Comparison of ENCODE assay signal across 8 mouse cellular contexts in genomic region chr16:44643992-44644391, GRCm38 (mm10).
A peak's percentile ranks its signal among the peaks of the same experiment; 100 is the strongest.
DNase-seq lines count a peak whose midpoint lies in the region; ATAC-seq and TF ChIP-seq lines count a peak whose summit lies in the region.
"Had no signal": no experiment of that assay in that cellular context is flagged by ENCODE, and none has a peak within 500 bp of the region (broad histone marks: within the 10 kb centered on the region; RNA-seq: fewer than 3 reads in every experiment).

No protein-coding gene starts in this region.

- DNase-seq in 3T3-L1 (ENCODE audit: low read depth, low spot score) = peak; percentile 79
- DNase-seq in A20 (ENCODE audit: low read depth, low spot score) = peak; percentile 15
- DNase-seq in embryo, embryonic 9.5 days (ENCODE audit: extremely low spot score) = peak; percentile 45
- peak; percentile 85 for DNase-seq in hindbrain, postnatal 0 days (ENCODE audit: low spot score)
- peak; percentile 60 for DNase-seq in lung, postnatal 36 days
- no peak for DNase-seq in spleen, adult 18-20 months
- DNase-seq in ovary, postnatal 14 days (ENCODE audit: low spot score) = no peak

- no peak overlapping the region for H3K27ac ChIP-seq in hindbrain, postnatal 0 days
- H3K27ac ChIP-seq: liver, embryonic 15.5 days had no signal

- peak; percentile 38; the same call in 1 of the 2 replicates for ATAC-seq in hindbrain, postnatal 0 days

- 9% methylated on average over 4 of the region's 4 CpGs for WGBS in hindbrain, postnatal 0 days

- no peak overlapping the region for H3K9ac ChIP-seq in hindbrain, postnatal 0 days (replicated peaks; ENCODE audit: low read length)
- H3K9ac ChIP-seq: liver, embryonic 15.5 days had no signal

- H3K4me2 ChIP-seq in hindbrain, postnatal 0 days (ENCODE audit: low read depth, low read length) = no peak overlapping the region
- H3K4me2 ChIP-seq: liver, embryonic 15.5 days had no signal

- H3K4me3 ChIP-seq in hindbrain, postnatal 0 days (ENCODE audit: low read length) = no peak overlapping the region
- H3K4me3 ChIP-seq: liver, embryonic 15.5 days had no signal

- H3K4me1 ChIP-seq in hindbrain, postnatal 0 days (ENCODE audit: insufficient read depth, low read length) = no peaks in the 10 kb centered on the region
- H3K4me1 ChIP-seq: liver, embryonic 15.5 days had no signal

- H3K36me3 ChIP-seq in hindbrain, postnatal 0 days (ENCODE audit: insufficient read depth, low read length) = no peaks in the 10 kb centered on the region
- H3K36me3 ChIP-seq: liver, embryonic 15.5 days had no signal

- peak; percentile 78 for TF ChIP-seq CTCF in hindbrain, postnatal 0 days (IDR thresholded peaks at IDR 0.05; ENCODE audit: low read depth)

- H3K9me3 ChIP-seq in hindbrain, postnatal 0 days (ENCODE audit: low read length) = no peaks in the 10 kb centered on the region
- H3K9me3 ChIP-seq: liver, embryonic 15.5 days had no signal

- H3K27me3 ChIP-seq in hindbrain, postnatal 0 days (ENCODE audit: insufficient read depth, low read length) = no peaks in the 10 kb centered on the region
- H3K27me3 ChIP-seq: liver, embryonic 15.5 days had no signal

Comparison
In these comparisons a context has a peak if more than half of its experiments do, and no peak if none do; other contexts are left out.
1. DNase-seq: peak in 3T3-L1 (single experiment), A20 (single experiment), embryo, embryonic 9.5 days (single experiment), hindbrain, postnatal 0 days (single experiment) and lung, postnatal 36 days (single experiment); none in spleen, adult 18-20 months (0 of 2) and ovary, postnatal 14 days (single experiment).